Mouse (Mus musculus) heart, postnatal 0 days (tissue): Measurements from ENCODE around the gene Tcf12. TPM values are rescaled to one million over a fixed set of nuclear protein-coding genes. Genes with fewer than 3 reads are reported as not detected.

ENCODE experiments used
- ATAC-seq: fragments of 200-750 bp; cut with Nextera tagmentation; 2 replicates; pipeline ENCODE4 v1.8.0; 2017; ENCODE audit warnings: low read depth, moderate number of reproducible peaks, moderate library complexity; ENCODE audit not compliant: insufficient read depth
- DNase-seq: peaks from one replicate; pipeline ENCODE4 v3.0.0-alpha.2; 2016; ENCODE audit warnings: low spot score
- H3K27ac ChIP-seq: fragments of 300-500 bp; sonication (generic); 2 replicates; pipeline ENCODE4 v1.5.1; 2014; ENCODE audit warnings: low read depth, mild to moderate bottlenecking
- H3K27me3 ChIP-seq: fragments of 300-500 bp; sonication (generic); 2 replicates; pipeline ENCODE4 v1.6.1; 2014; ENCODE audit warnings: low read length, mixed read lengths; ENCODE audit not compliant: control insufficient read depth, insufficient read depth
- H3K36me3 ChIP-seq: fragments of 300-500 bp; sonication (generic); replicated peaks from 2 replicates; pipeline ENCODE4 v1.6.1; 2014; ENCODE audit warnings: low read length, mixed read lengths; ENCODE audit not compliant: control insufficient read depth, insufficient read depth
- H3K4me1 ChIP-seq: fragments of 300-500 bp; sonication (generic); 2 replicates; pipeline ENCODE4 v1.6.1; 2014; ENCODE audit warnings: antibody characterized with exemption; ENCODE audit not compliant: control insufficient read depth, insufficient read depth
- H3K4me2 ChIP-seq: fragments of 300-500 bp; sonication (generic); 2 replicates; pipeline ENCODE4 v1.6.1; 2014; ENCODE audit warnings: low read depth, mild to moderate bottlenecking, low read length, moderate library complexity
- H3K4me3 ChIP-seq: fragments of 300-500 bp; sonication (generic); 2 replicates; pipeline ENCODE4 v1.5.1; 2014; ENCODE audit warnings: low read depth, low read length
- H3K9ac ChIP-seq: fragments of 300-500 bp; sonication (generic); replicated peaks from 2 replicates; pipeline ENCODE4 v1.6.1; 2014; ENCODE audit warnings: low read depth, low read length, mixed read lengths
- H3K9me3 ChIP-seq: fragments of 300-500 bp; sonication (generic); replicated peaks from 2 replicates; pipeline ENCODE4 v1.6.1; 2016; ENCODE audit warnings: low read length; ENCODE audit not compliant: control insufficient read depth
- CTCF ChIP-seq: IDR thresholded peaks from 2 replicates; pipeline ENCODE4 v1.5.1; 2016; ENCODE audit warnings: antibody characterized with exemption, control low read depth, low read depth
- EP300 ChIP-seq: IDR thresholded peaks from 2 replicates; pipeline ENCODE4 v1.6.1; 2016; ENCODE audit warnings: antibody characterized with exemption, low read depth
- WGBS: fragments of 180-500 bp; shearing (Covaris S2); extraction: QIAGEN DNeasy Blood & Tissue Kit; methylation state at CpG from one replicate; pipeline ENCODE4 v1.1.7; 2014; 5-methylcytosine and 5-hydroxymethylcytosine counted together
- polyA plus RNA-seq: library from polyadenylated mRNA; unstranded; fragments of >200 nt; fragmentation: Nextera tagmentation; extraction: Ambion mirVana; gene quantifications from 2 replicates; pipeline ENCODE4 v1.2.1, GENCODE M21; 2015
- total RNA-seq: library from RNA; depleted of rRNA; stranded (reverse); fragments of >200 nt; gene quantifications from 2 replicates; pipeline ENCODE4 v1.2.3, GENCODE M21; 2014; ENCODE audit warnings: low replicate concordance

The Tcf12 gene
- total and polyA plus RNA-seq, 2 experiments from 2014 or later, result 14.3 to 69.4 TPM

DNA sequence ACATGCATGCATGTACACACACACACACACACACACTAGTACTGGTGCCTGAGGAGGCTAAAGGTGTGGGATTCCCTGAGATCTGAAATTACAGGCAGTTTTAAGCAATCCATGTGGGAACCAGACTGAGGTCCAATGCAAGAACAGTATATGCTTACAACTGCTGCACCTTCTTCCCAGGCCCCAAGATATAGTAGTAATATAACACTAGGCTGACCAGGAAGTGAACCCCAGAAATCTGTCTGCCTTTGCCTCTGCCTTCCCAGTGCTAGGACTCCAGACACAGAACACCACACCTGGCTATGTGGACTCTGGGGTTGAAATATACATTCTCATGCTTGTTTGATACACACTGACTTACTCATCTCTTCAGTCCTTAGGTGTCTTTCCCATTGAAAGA, 6.8 kb upstream of the Tcf12 start:
- Histone ChIP-seq H3K36me3 (no peaks in the 10 kb centered on the region), H3K27me3 (no peaks in the 10 kb centered on the region), H3K4me3 (no peak overlapping the region), H3K27ac (no peak overlapping the region), H3K4me2 (no peak overlapping the region), H3K9me3 (no peaks in the 10 kb centered on the region), H3K4me1 (no peaks in the 10 kb centered on the region), H3K9ac (no peak overlapping the region)
- TF ChIP-seq CTCF (no peak), EP300 (no peak)
- no peak for ATAC-seq
- no peak for DNase-seq

DNA sequence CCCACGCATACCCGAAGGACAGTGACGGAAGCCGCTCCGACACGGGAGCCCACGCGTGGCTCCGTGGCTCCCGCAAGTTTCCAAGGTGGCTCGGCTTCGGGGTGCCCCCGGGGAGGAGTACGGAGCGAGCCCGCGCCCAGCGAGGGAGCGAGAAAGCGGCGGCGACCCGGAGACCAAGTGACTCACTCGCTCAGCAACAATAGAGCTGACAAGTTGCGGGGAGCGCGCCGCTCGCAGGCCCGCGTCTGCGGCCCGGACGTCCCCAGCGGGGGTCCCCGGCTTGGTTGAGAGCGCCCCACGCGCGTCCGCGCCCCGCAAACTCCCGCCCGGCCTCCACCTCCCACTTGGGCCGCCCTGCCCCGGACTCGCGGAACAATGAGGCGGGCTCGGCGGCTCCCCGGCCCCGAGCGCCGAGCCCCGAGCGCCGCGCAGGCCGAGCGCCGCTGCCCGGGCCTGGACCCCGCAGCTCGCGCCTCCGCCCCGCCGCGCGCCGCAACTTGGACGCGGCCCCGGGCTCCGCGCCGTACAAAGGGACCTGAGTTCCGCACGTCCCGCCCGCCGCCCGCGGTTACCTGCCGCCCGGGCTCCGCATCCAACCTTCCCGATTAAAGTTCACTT, 558 bp downstream of the Tcf12 start:
- Histone ChIP-seq H3K4me2 (peak overlapping the region; percentile 89), H3K4me1 (peaks cover 12% of the 10 kb centered on the region; the same call in 1 of the 2 replicates), H3K27me3 (no peaks in the 10 kb centered on the region), H3K27ac (peak overlapping the region; percentile 97), H3K9ac (peak overlapping the region; percentile 99), H3K9me3 (no peaks in the 10 kb centered on the region), H3K36me3 (0 out of 2 replicates have a peak, but pooled peaks cover 4% of the 10 kb centered on the region), H3K4me3 (peak overlapping the region; percentile 100)
- 0% methylated on average over 72 of the region's 90 CpGs for WGBS
- TF ChIP-seq CTCF, result no peak
- DNase-seq, result no peak
- peak; percentile 76 for ATAC-seq

DNA sequence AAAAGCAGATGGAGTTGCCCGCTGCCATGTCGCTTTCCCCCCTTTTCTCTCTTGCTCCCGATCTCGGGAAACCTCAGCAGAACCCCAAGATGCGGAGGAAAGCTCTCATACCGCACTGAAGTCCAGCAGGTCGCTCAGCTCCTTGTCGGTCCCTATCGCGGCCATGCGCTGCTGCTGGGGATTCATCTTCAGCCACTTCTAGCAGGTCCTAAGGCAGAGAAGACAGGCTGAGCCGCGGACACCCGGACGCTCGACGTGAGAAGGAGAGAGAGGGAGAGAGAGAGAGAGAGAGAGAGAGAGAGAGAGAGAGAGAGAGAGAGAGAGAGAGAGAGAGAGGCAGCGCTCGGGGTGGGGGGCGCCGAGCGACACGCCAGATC, 1.1 kb downstream of the Tcf12 start:
- ATAC-seq (peak; percentile 18), DNase-seq (peak; percentile 22)
- under 1% methylated on average over 20 of the region's 23 CpGs for WGBS
- Histone ChIP-seq H3K4me2 (peak overlapping the region; percentile 89), H3K27me3 (no peaks in the 10 kb centered on the region), H3K27ac (peak overlapping the region; percentile 97), H3K4me3 (peak overlapping the region; percentile 100), H3K4me1 (peaks cover 12% of the 10 kb centered on the region; the same call in 1 of the 2 replicates), H3K9ac (peak overlapping the region; percentile 99), H3K36me3 (0 out of 2 replicates have a peak, but pooled peaks cover 4% of the 10 kb centered on the region), H3K9me3 (no peaks in the 10 kb centered on the region)
- TF ChIP-seq EP300 (no peak), CTCF (no peak)

DNA sequence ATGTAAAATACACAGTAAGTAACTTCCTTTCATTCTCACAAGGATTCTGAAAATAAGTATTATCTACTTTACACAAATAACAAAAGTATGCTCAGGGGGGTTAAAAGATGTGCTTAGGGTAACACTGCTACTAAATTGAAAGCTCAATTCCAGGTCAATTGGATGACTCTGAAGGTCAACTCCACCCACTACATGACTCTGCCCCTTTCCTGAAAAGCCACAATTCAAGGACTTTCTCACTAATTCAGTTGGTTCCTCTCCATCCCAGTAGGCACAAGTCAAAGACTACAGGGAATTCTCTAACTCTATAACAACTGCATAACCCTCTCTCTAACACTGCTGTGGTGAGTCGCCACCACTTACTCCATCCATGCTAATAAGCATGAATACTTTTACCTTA, 8.2 kb downstream of the Tcf12 start:
- ATAC-seq (no peak), DNase-seq (no peak)
- TF ChIP-seq EP300, result no peak
- no peak for TF ChIP-seq CTCF
- H3K9ac ChIP-seq, result no peak overlapping the region
- WGBS, result 79% methylated on average over 1 of the region's 1 CpGs
- H3K27ac ChIP-seq, result no peak overlapping the region
- no peaks in the 10 kb centered on the region for H3K4me1 ChIP-seq
- no peaks in the 10 kb centered on the region for H3K27me3 ChIP-seq
- H3K9me3 ChIP-seq, result no peaks in the 10 kb centered on the region
- H3K4me2 ChIP-seq, result no peak overlapping the region
- peaks cover 24% of the 10 kb centered on the region for H3K36me3 ChIP-seq
- H3K4me3 ChIP-seq, result no peak overlapping the region

DNA sequence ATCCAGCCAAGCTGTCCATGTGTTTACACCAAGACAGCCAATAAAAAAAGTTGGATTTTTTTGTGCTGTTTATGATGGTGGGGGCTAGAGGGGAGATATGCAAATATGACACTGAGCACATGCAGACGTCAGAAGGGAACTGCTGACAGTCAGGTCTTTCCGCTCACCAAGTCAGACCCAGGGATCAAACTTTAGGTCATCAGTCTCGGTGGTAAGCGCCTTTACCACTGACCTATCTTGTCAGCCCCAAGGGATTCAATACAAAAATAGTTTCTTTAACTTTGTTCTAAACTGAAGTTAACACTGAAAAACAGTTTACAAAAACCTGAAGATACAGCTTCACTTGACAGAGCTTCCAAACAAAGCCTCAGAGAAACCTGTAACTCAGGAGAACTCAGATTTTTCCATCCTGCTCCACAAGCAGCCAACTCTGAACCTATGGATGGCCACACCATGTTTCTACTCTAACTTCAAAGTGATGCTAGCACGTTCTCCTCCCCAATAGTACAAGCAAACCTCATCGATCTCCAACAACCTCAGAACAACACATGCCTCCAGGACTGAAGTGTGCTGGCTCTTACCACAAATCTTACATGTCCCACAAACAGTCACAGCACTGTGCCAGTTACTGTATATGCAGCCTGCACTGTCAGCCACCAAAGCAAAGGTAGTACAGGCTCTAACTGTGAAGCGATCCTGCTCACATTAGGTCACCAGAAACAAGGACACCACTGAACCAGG, 11.6 kb downstream of the Tcf12 start:
- H3K9ac ChIP-seq, result no peak overlapping the region
- DNase-seq (no peak), ATAC-seq (no peak)
- H3K4me2 ChIP-seq, result no peak overlapping the region
- 66% methylated on average over 7 of the region's 7 CpGs for WGBS
- H3K9me3 ChIP-seq, result no peaks in the 10 kb centered on the region
- H3K27ac ChIP-seq, result peak overlapping the region; percentile 39; the same call in 1 of the 2 replicates
- H3K4me3 ChIP-seq, result no peak overlapping the region
- no peaks in the 10 kb centered on the region for H3K27me3 ChIP-seq
- H3K36me3 ChIP-seq, result peaks cover 24% of the 10 kb centered on the region
- H3K4me1 ChIP-seq, result no peaks in the 10 kb centered on the region
- TF ChIP-seq CTCF (no peak), EP300 (no peak)
